Mouse (Mus musculus) lung, embryonic 16.5 days (tissue): ENCODE results near the gene Gm8257. TPM values are rescaled to one million over a fixed set of nuclear protein-coding genes. Genes with fewer than 3 reads are reported as not detected.
"Not testable (repeated sequence)": the region's sequence is repeated elsewhere in the genome, so short reads cannot be mapped to it uniquely, and the experiment has no call there.

Experiments used
- ATAC-seq: fragments of 200-750 bp; cut with Nextera tagmentation; 2 replicates; pipeline ENCODE4 v1.8.0; 2017; ENCODE audit warnings: low read depth, mild to moderate bottlenecking, moderate library complexity
- H3K27ac ChIP-seq: fragments of 300-500 bp; sonication (generic); 2 replicates; pipeline ENCODE4 v1.5.1; 2014; ENCODE audit warnings: mild to moderate bottlenecking, control low read depth, low read length
- H3K27me3 ChIP-seq: fragments of 300-500 bp; sonication (generic); 2 replicates; pipeline ENCODE4 v1.6.1; 2014; ENCODE audit warnings: low read depth, low read length, mixed read lengths; ENCODE audit not compliant: control insufficient read depth, insufficient read depth
- H3K36me3 ChIP-seq: fragments of 300-500 bp; sonication (generic); 2 replicates; pipeline ENCODE4 v1.6.1; 2014; ENCODE audit warnings: low read length; ENCODE audit not compliant: control insufficient read depth, insufficient read depth
- H3K4me1 ChIP-seq: fragments of 300-500 bp; sonication (generic); replicated peaks from 2 replicates; pipeline ENCODE4 v1.6.1; 2014; ENCODE audit warnings: low read length, mixed read lengths; ENCODE audit not compliant: control insufficient read depth, insufficient read depth
- H3K4me2 ChIP-seq: fragments of 300-500 bp; sonication (generic); 2 replicates; pipeline ENCODE4 v1.6.1; 2014; ENCODE audit warnings: low read depth, low read length, control low read depth
- H3K4me3 ChIP-seq: fragments of 300-500 bp; sonication (generic); 2 replicates; pipeline ENCODE4 v1.5.1; 2014; ENCODE audit warnings: mild to moderate bottlenecking, low read length, control low read depth
- H3K9ac ChIP-seq: fragments of 300-500 bp; sonication (generic); 2 replicates; pipeline ENCODE4 v1.6.1; 2014; ENCODE audit warnings: low read length, control low read depth
- H3K9me3 ChIP-seq: fragments of 300-500 bp; sonication (generic); 2 replicates; pipeline ENCODE4 v1.6.1; 2016; ENCODE audit warnings: low read length; ENCODE audit not compliant: control insufficient read depth
- WGBS: fragments of 180-500 bp; shearing (Covaris S2); extraction: QIAGEN DNeasy Blood & Tissue Kit; methylation state at CpG from one replicate; pipeline ENCODE4 v1.1.7; 2014; 5-methylcytosine and 5-hydroxymethylcytosine counted together
- polyA plus RNA-seq: library from polyadenylated mRNA; unstranded; fragments of >200 nt; fragmentation: Nextera tagmentation; extraction: Ambion mirVana; gene quantifications from 2 replicates; pipeline ENCODE4 v1.2.1, GENCODE M21; 2015

Gm8257 gene
- polyA plus RNA-seq: not detected in 2 replicates

DNA sequence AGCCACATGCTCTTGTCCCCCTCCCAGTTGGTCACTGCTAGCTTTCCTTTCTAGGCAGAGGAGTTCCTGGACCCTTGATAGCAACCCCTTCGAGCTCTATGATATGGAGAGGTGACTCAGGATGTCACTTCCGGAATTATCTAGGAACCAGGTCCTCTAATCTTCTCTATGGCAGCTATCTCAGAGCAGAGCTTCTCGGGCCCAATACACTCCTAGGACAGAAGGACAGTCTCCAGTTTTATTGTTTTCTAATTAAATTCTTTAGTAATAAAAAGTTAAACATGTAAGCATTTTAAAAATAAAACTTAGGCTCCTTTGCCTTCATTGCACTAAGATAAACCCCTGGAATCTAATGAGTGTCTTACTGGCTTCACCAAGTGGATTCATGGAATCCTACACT lies at the start of gene Gm8257:
Gene Gm8257, minus strand, starts transcription at position 101 of the 400 bp plus-strand sequence.
- not testable (repeated sequence) for H3K4me1 ChIP-seq, H3K4me3 ChIP-seq, H3K9me3 ChIP-seq, H3K4me2 ChIP-seq, H3K27ac ChIP-seq, H3K27me3 ChIP-seq, H3K36me3 ChIP-seq, H3K9ac ChIP-seq, ATAC-seq
- 65% methylated on average over 3 of the region's 3 CpGs for WGBS

- no peak for ATAC-seq
- WGBS: 61% methylated on average over 3 of the region's 3 CpGs
- no peaks in the 10 kb centered on the region for H3K27me3 ChIP-seq
- H3K9me3 ChIP-seq: no peaks in the 10 kb centered on the region
- no peak within 1 kb of the TSS for H3K27ac ChIP-seq
- H3K36me3 ChIP-seq: no peaks in the 10 kb centered on the region
- no peak within 1 kb of the TSS for H3K4me2 ChIP-seq
- no peaks in the 10 kb centered on the region for H3K4me1 ChIP-seq
- H3K4me3 ChIP-seq: no peak within 1 kb of the TSS
- H3K9ac ChIP-seq: no peak within 1 kb of the TSS
These were observed 44.0 kb upstream of the Gm8257 start, which contains the start of gene Gm8267 for GRCm38 (mm10) chr14:44750240-44750639. Gene Gm8267, minus strand, starts transcription at chr14:44750340.

DNA sequence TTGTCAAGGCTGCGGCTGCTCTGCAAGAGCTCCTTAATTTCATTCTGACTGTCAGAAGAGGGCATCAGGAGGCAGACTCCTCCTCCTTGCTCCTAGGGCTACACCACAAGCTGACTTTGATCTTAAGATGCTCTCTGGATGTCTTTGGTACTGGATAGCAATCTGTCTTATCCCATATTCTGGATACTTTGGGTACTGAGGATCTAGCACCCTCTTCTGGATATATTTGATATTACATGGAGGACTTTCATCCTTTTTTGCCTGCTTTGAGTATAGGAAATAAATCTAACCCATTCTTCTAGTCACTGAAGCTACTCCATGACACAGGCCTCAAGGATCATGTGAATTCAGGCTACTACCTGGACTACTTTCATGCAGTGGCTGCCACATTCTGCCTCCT lies 36.5 kb upstream of the Gm8257 start:
- not testable (repeated sequence) for H3K4me1 ChIP-seq, H3K4me2 ChIP-seq, ATAC-seq, H3K27ac ChIP-seq, H3K27me3 ChIP-seq, H3K36me3 ChIP-seq, H3K9me3 ChIP-seq, H3K4me3 ChIP-seq, H3K9ac ChIP-seq
- 25% methylated on average over 1 of the region's 1 CpGs for WGBS

- H3K27me3 ChIP-seq, H3K36me3 ChIP-seq, H3K4me1 ChIP-seq, H3K27ac ChIP-seq, H3K9ac ChIP-seq, ATAC-seq, H3K4me2 ChIP-seq, H3K9me3 ChIP-seq, H3K4me3 ChIP-seq: not testable (repeated sequence)
These were observed 24.5 kb upstream of the Gm8257 start for GRCm38 (mm10) chr14:44730711-44731110.

DNA sequence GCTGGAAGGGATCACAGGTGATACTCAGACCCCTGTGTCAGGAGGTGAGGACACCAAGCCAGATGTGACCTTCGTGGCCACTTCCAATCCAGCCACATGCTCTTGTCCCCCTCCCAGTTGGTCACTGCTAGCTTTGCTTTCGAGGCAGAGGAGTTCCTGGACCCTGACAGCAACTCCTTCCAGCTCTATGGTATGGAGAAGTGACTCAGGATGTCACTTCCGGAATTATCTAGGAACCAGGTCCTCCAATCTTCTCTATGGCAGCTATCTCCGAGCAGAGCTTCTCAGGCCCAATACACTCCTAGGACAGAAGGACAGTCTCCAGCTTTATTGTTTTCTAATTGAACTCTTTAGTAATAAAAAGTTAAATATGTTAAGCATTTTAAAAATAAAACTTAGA lies 78.5 kb downstream of the Gm8257 start, which contains the start of gene Gm5624:
Gene Gm5624, minus strand, starts transcription at position 202 of the 400 bp plus-strand sequence.
- not testable (repeated sequence) for H3K4me2 ChIP-seq, H3K4me1 ChIP-seq, H3K27me3 ChIP-seq, H3K9me3 ChIP-seq, ATAC-seq, H3K4me3 ChIP-seq, H3K9ac ChIP-seq, H3K27ac ChIP-seq, H3K36me3 ChIP-seq
- 65% methylated on average over 4 of the region's 4 CpGs for WGBS

Other genes with a start within 250 kb of the Gm8257 start
- gene BC061237, start 214.0 kb downstream of the Gm8257 start, polyA plus RNA-seq: not detected in 2 replicates
- not detected in 2 replicates for gene Gm17093, start 188.2 kb downstream of the Gm8257 start, polyA plus RNA-seq
- gene Gm8247, start 123.3 kb downstream of the Gm8257 start, polyA plus RNA-seq: not detected in 2 replicates
- not detected in 2 replicates for gene Gm5624, start 78.5 kb downstream of the Gm8257 start, polyA plus RNA-seq
- not detected in 2 replicates for gene Gm8267, start 43.9 kb upstream of the Gm8257 start, polyA plus RNA-seq
- gene Ptgdr, start 152.9 kb upstream of the Gm8257 start, polyA plus RNA-seq: 0.06 TPM in 1 of 2 replicates, not detected in the other